Mouse (Mus musculus) midbrain, postnatal 0 days (tissue): ENCODE data around the gene Keap1. TPM values are rescaled to one million over a fixed set of nuclear protein-coding genes. Genes with fewer than 3 reads are reported as not detected.
A peak's percentile ranks its signal among the peaks of the same experiment; 100 is the strongest.

Source experiments
- ATAC-seq: fragments of 200-750 bp; cut with Nextera tagmentation; 2 replicates; pipeline ENCODE4 v1.8.0; 2017; ENCODE audit warnings: moderate number of reproducible peaks, mild to moderate bottlenecking, moderate TSS enrichment, moderate library complexity; ENCODE audit not compliant: low FRiP score
- DNase-seq: peaks from one replicate; pipeline ENCODE4 v3.0.0-alpha.2; 2015; ENCODE audit warnings: low spot score
- H3K27ac ChIP-seq: fragments of 300-500 bp; sonication (generic); 2 replicates; pipeline ENCODE4 v1.5.1; 2014; ENCODE audit warnings: low read depth, mild to moderate bottlenecking, low read length, mixed read lengths
- H3K27me3 ChIP-seq: fragments of 300-500 bp; sonication (generic); 2 replicates; pipeline ENCODE4 v1.6.1; 2014; ENCODE audit warnings: low read length, control low read depth, mixed read lengths; ENCODE audit not compliant: insufficient read depth
- H3K36me3 ChIP-seq: fragments of 300-500 bp; sonication (generic); 2 replicates; pipeline ENCODE4 v1.6.1; 2014; ENCODE audit warnings: low read length, control low read depth, mixed read lengths; ENCODE audit not compliant: insufficient read depth
- H3K4me1 ChIP-seq: fragments of 300-500 bp; sonication (generic); 2 replicates; pipeline ENCODE4 v1.6.1; 2014; ENCODE audit warnings: mild to moderate bottlenecking, control low read depth, antibody characterized with exemption, low read length, mixed read lengths; ENCODE audit not compliant: insufficient read depth
- H3K4me2 ChIP-seq: fragments of 300-500 bp; sonication (generic); 2 replicates; pipeline ENCODE4 v1.6.1; 2014; ENCODE audit warnings: low read depth, mild to moderate bottlenecking, low read length, mixed read lengths; ENCODE audit not compliant: poor library complexity, severe bottlenecking
- H3K4me3 ChIP-seq: fragments of 300-500 bp; sonication (generic); 2 replicates; pipeline ENCODE4 v1.5.1; 2014; ENCODE audit warnings: low read depth, mild to moderate bottlenecking, low read length, moderate library complexity
- H3K9ac ChIP-seq: fragments of 300-500 bp; sonication (generic); replicated peaks from 2 replicates; pipeline ENCODE4 v1.6.1; 2014; ENCODE audit warnings: mild to moderate bottlenecking, low read length, moderate library complexity, mixed read lengths; ENCODE audit not compliant: poor library complexity, severe bottlenecking
- H3K9me3 ChIP-seq: fragments of 300-500 bp; sonication (generic); 2 replicates; pipeline ENCODE4 v1.6.1; 2016; ENCODE audit warnings: low read length, control low read depth
- CTCF ChIP-seq: IDR thresholded peaks from 2 replicates; pipeline ENCODE4 v1.5.1; 2016; ENCODE audit warnings: antibody characterized with exemption, mild to moderate bottlenecking
- WGBS: fragments of 180-500 bp; shearing (Covaris S2); extraction: QIAGEN DNeasy Blood & Tissue Kit; methylation state at CpG from one replicate; pipeline ENCODE4 v1.1.7; 2014; 5-methylcytosine and 5-hydroxymethylcytosine counted together
- polyA plus RNA-seq: library from polyadenylated mRNA; unstranded; fragments of >200 nt; fragmentation: Nextera tagmentation; extraction: Ambion mirVana; gene quantifications from 2 replicates; pipeline ENCODE4 v1.2.1, GENCODE M21; 2015
- total RNA-seq: library from RNA; depleted of rRNA; stranded (reverse); fragments of >200 nt; gene quantifications from 2 replicates; pipeline ENCODE4 v1.2.3, GENCODE M21; 2014

The Keap1 gene
- total and polyA plus RNA-seq, 2 experiments from 2014 or later, result 60.6 to 89.7 TPM

DNA sequence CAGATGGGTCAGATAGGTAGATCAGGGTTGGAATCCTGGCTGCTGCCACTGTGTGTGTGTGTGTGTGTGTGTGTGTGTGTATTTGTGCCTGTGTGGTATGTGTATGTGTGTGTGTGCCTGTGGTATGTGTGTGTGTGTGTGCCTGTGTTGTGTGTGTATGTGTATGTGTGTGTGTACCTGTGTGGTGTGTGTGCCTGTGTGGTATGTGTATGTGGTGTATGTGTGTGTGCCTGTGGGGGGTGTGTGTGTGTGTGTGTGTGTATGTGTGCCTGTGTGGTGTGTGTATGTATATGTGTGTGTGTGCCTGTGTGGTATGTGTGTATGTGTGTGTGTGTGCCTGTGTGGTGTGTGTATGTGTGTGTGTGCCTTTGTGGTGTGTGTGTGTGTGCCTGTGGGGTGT, 15.5 kb upstream of the Keap1 start:
- H3K4me2 ChIP-seq, result no peak overlapping the region
- H3K9ac ChIP-seq, result no peak overlapping the region
- no peak for TF ChIP-seq CTCF
- H3K27me3 ChIP-seq, result peaks cover 7% of the 10 kb centered on the region
- DNase-seq (no peak), ATAC-seq (no peak)
- no peaks in the 10 kb centered on the region for H3K4me1 ChIP-seq
- H3K4me3 ChIP-seq, result no peak overlapping the region
- H3K36me3 ChIP-seq, result no peaks in the 10 kb centered on the region
- H3K9me3 ChIP-seq, result no peaks in the 10 kb centered on the region
- H3K27ac ChIP-seq, result no peak overlapping the region

DNA sequence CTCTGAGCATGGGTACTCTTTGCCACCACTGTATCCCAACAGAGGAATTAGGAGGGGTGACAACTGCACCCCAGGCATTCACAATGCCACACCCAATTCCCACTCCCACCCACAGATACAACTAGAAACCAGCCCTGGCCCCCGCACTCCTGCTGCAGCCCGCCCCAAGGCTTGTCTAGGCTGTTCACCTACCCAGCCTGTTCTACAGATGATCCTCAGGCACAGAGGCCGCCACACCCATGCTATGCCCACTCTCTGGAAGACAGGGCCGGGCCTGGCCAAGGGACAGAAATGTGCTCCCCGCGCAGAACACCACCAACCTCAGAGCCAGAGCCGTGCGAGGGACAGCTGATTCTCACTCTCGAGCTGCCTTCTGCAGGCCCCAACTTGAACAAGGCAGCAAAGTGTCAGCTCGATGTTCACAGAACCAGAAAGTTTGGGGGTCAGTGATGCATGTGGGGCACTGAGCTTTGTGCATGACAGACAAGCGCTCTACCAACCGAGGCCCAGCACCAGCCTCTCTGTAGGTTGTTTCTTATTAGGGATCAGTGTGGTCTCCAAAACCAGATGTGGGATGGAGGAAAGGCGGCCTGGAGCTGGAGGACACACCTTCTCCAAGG, 12.1 kb upstream of the Keap1 start:
- TF ChIP-seq CTCF, result no peak
- WGBS, result 69% methylated on average over 13 of the region's 13 CpGs
- ATAC-seq (no peak), DNase-seq (no peak)
- H3K27ac ChIP-seq, result no peak overlapping the region
- H3K4me1 ChIP-seq, result peaks cover 3% of the 10 kb centered on the region; the same call in 1 of the 2 replicates
- no peak overlapping the region for H3K4me3 ChIP-seq
- peaks cover 35% of the 10 kb centered on the region for H3K27me3 ChIP-seq
- H3K9ac ChIP-seq, result no peak overlapping the region
- H3K36me3 ChIP-seq, result no peaks in the 10 kb centered on the region
- no peak overlapping the region for H3K4me2 ChIP-seq
- no peaks in the 10 kb centered on the region for H3K9me3 ChIP-seq

DNA sequence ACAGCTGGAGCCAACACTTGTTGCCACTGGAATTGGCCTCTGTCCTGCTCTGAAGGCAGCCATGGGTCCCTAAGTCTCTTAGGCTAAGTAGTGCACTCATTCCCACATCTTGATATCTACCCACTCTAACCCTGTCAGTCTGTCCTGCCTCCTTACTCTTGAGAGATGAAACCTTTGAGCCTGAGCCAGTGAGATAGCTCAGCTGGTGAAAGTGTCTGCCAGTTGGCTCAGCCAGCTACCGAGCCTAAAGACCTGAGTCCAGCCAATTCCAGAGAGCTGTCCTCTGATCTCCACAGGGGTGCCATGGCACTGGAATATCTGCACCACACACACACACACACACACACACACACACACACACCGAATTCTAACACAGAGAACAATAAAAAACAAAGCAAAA, 11.3 kb upstream of the Keap1 start:
- Histone ChIP-seq H3K9me3 (no peaks in the 10 kb centered on the region), H3K4me3 (no peak overlapping the region), H3K36me3 (no peaks in the 10 kb centered on the region), H3K27ac (no peak overlapping the region), H3K4me1 (peaks cover 3% of the 10 kb centered on the region; the same call in 1 of the 2 replicates), H3K27me3 (peaks cover 39% of the 10 kb centered on the region), H3K9ac (no peak overlapping the region), H3K4me2 (no peak overlapping the region)
- ATAC-seq (no peak), DNase-seq (peak; percentile 46)
- no peak for TF ChIP-seq CTCF
- 59% methylated on average over 2 of the region's 2 CpGs for WGBS

DNA sequence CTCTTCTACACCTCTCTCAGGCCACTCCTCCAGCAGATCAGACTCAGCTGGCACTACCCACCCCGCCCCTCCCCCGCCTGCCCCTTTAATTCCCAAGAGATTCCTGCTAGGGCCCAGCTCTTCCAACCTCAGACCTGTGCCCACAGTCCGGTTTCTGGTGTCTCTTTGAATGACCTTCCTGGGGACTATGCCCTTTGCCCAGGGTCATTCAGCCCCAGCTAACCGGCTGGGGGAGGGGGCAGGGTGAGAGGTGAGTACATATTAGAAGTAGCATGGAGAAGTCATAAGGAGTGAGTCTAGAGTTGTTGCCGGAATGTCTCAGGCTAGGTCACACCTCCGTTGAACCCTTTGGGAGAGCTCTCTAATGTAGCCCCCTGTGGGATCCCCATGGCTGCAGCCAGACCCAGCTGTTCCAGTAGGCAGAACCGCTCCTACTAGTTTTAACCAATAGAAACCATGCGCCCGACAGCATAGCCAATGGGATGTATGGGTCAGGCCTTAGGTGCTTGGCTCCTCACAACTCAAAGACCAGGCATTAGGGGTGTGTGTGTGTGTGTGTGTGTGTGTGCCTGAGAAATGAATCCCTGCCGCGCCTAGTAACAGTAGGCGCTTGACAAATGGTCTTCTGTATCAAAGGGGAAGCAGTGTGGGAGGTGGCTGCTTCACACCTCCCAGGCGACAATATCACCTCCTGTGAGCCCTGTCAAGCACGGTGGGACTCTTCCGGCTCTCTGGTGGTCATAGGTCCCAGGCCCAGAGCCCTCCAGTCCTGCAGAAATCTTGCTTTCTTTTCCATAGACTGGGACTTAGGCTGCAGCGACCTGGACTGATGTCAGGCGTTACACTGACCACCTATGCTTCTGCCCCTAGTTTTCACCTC, 10.7 kb upstream of the Keap1 start:
- Histone ChIP-seq H3K9ac (no peak overlapping the region), H3K4me2 (no peak overlapping the region), H3K36me3 (no peaks in the 10 kb centered on the region), H3K4me3 (no peak overlapping the region), H3K9me3 (no peaks in the 10 kb centered on the region), H3K4me1 (peaks cover 3% of the 10 kb centered on the region; the same call in 1 of the 2 replicates), H3K27ac (no peak overlapping the region), H3K27me3 (peaks cover 45% of the 10 kb centered on the region)
- no peak for ATAC-seq
- WGBS, result 45% methylated on average over 17 of the region's 17 CpGs
- TF ChIP-seq CTCF, result no peak
- no peak for DNase-seq

DNA sequence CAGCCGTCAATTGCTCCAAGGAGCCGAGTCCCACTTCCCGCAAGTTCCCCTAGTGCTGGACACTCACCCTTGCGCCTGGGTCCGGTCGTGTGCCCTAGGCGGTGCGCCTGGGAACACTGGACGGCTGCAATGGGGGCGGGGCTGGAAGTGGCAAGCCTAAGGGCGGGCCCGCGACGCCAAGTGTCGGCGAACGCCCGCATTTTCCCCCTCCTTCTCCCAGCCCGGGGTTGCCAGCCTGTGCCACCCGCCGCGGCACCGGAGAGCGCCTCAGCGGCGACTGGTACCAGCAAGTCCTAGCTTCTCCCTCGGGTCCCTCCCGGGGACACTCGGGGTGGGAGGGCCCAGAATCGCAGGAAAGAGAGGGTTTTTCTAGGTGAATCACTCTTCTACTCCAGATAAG, 9.2 kb upstream of the Keap1 start, which contains the start of gene S1pr5:
TSS of gene S1pr5 (minus strand) at position 118 of the 400 bp plus-strand sequence.
- Histone ChIP-seq H3K4me1 (peaks cover 6% of the 10 kb centered on the region; the same call in 1 of the 2 replicates), H3K9me3 (no peaks in the 10 kb centered on the region), H3K36me3 (no peaks in the 10 kb centered on the region), H3K9ac (no peak within 1 kb of the TSS), H3K4me2 (peak within 1 kb of the TSS; percentile 26; the same call in 1 of the 2 replicates), H3K27ac (no peak within 1 kb of the TSS), H3K27me3 (peaks cover 55% of the 10 kb centered on the region), H3K4me3 (no peak within 1 kb of the TSS)
- no peak for DNase-seq
- no peak for TF ChIP-seq CTCF
- no peak for ATAC-seq
- WGBS, result 1% methylated on average over 26 of the region's 30 CpGs

DNA sequence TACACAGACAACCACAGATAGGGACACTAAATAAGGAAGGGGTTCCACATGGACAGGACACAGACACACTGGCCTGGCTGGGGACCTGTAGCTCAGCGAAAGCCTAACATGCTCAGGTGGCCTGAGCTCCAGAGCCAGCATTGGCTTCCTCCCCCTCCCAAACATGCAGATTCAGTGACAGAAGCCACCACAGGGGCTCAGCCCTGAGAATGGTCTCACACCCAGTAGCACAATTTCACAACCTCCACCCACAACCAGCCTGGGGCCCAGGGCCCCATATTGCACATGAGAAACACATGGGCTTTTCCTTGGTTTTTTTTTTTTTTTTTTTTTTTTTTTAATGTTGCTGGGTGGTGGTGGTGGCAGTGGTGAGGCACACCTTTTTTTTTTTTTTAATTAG, 7.2 kb upstream of the Keap1 start:
- H3K27me3 ChIP-seq, result peaks cover 62% of the 10 kb centered on the region
- no peak overlapping the region for H3K27ac ChIP-seq
- WGBS, result 81% methylated on average over 1 of the region's 1 CpGs
- no peaks in the 10 kb centered on the region for H3K9me3 ChIP-seq
- H3K36me3 ChIP-seq, result no peaks in the 10 kb centered on the region
- no peak for TF ChIP-seq CTCF
- peaks cover 6% of the 10 kb centered on the region; the same call in 1 of the 2 replicates for H3K4me1 ChIP-seq
- H3K4me2 ChIP-seq, result no peak overlapping the region
- no peak overlapping the region for H3K9ac ChIP-seq
- no peak for ATAC-seq
- H3K4me3 ChIP-seq, result no peak overlapping the region
- DNase-seq, result no peak
